Mouse (Mus musculus): ENCODE measurements around the gene Gp1ba. TPM values are rescaled to one million over a fixed set of nuclear protein-coding genes. Genes with fewer than 3 reads are reported as not detected.

Gp1ba gene
- total and polyA plus RNA-seq, 3 experiments, result 0.25 to 0.84 TPM; not detected in 1

DNA sequence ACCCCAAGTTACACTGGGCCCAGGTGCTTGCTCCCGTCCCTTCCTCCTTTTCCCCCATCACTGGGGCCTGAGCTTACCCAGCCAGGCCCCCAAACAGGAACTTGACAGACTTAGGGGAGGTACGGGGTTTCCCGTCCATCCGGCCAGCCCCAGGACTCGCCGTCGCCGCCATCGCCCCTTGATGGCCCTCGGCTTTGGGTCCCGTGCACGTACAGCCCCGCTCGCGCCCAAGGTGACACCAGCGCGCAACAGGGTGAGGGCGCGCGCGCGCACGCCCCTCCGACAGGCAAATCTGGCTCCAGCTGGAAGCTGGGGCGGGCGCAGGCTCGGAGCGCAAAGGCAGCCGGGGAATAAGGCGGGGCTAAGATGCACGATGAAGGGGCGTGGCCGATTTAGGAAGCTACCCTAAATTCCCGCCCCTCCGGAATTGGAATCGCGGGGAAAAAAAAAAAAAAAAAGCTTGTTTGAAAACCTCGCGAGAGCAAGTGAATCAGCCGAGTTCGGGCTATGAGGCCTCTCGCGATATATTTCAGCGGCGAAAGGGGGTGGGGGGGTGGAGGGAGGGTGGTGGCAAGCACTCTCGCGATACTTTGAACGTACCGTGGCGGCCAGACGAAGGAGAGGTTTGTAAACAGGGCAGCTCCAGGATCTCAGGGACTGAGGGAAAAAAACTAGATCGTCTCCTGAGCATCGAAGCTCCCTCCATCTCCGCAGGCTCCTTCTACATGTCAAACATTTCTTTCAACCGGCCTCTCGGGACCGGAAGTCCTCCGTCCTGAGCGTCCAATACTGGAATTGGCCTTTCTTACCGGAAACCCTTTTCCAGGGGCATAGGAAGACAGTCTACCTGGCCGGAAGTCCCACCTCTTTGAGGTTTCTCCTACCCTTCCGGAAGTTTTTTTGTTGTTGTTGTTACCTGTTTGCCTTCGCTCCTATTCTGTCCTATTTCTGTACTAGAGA, 8.0 kb downstream of the Gp1ba start, which contains the start of the genes Rnf167 and Slc25a11 (continued):
- TF ChIP-seq POLR2AphosphoS2 (IDR thresholded peaks at IDR 0.05; ENCODE audit: low read depth, low read length), result 0 out of 2 replicates have a peak, but pooled peaks have one; percentile 16
- TF ChIP-seq ZKSCAN1 (IDR thresholded peaks at IDR 0.05; ENCODE audit: borderline replicate concordance, low read depth, low read length), result no peak
- TF ChIP-seq MYC (IDR thresholded peaks at IDR 0.05; ENCODE audit: low read depth, low read length), result peak; percentile 57; the same call in 1 of the 2 replicates
- TF ChIP-seq POLR2A (IDR thresholded peaks at IDR 0.05; ENCODE audit: low read depth, low read length), result peak; percentile 83
- peak; percentile 89 for TF ChIP-seq MAZ (IDR thresholded peaks at IDR 0.05; ENCODE audit: low read depth, low read length)
- no peak for TF ChIP-seq RAD21 (IDR thresholded peaks at IDR 0.05; ENCODE audit: low read depth, low read length)
- peak in 1 of 2 experiments; percentile 19; a peak in 1 of 4 replicates for TF ChIP-seq CTCF (conservative IDR thresholded peaks at IDR 0.05 in 1 of 2, IDR thresholded peaks at IDR 0.05 in 1 of 2; ENCODE audit: low read depth in 2 of 2, low read length in 2 of 2)
- peak; percentile 93 for TF ChIP-seq SIN3A (IDR thresholded peaks at IDR 0.05; ENCODE audit: low read length)
- TF ChIP-seq NELFE (IDR thresholded peaks at IDR 0.05; ENCODE audit: low read depth, low read length), result peak; percentile 95
- no peak for TF ChIP-seq GABPA (IDR thresholded peaks at IDR 0.05; ENCODE audit: insufficient replicate concordance, low read depth, low read length)

DNA sequence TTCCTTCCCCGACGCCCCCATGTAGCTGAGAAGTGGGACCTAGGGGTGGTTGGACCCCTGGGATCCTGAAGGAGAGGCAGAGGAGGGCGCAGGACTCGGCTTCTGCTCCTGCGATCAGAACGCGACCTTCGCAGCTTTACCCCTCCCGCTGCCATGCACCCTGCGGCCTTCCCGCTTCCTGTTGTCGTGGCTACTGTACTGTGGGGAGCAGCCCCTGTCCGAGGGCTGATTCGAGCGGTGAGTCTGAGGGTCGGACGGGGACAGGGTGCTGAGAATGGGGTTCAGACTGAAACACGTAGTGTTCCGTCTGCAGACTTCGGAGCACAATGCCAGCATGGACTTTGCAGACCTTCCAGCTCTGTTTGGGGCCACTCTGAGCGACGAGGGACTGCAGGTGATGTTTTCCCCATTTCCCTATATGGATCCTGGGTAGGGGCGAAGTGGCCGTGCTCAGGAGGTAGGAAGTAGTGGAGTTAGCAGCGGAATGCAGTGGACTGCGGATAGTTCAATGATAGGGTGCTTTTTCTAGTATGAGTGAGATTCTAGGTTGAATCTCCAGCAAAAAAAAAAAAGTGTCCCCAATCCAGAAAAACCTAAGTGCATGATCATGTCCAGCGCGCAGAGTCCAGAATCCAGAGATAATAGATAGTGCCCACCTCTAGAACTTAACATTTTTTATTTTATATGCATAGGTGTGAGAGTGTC, 8.9 kb downstream of the Gp1ba start:
- Histone ChIP-seq H3K27me3 (replicated peaks) (no peaks in the 10 kb centered on the region), H3K36me3 (replicated peaks in 1 of 2; ENCODE audit: control insufficient read depth in 1 of 2, insufficient read depth in 1 of 2, low read length in 1 of 2) (peaks cover 47 to 74% of the 10 kb centered on the region in 2 experiments), H3K4me1 (ENCODE audit: control insufficient read depth in 1 of 2, insufficient read depth in 2 of 2) (peaks cover 25 to 56% of the 10 kb centered on the region in 2 experiments), H3K9ac (ENCODE audit: insufficient read depth, low read depth) (peak overlapping the region; percentile 94), H3K4me2 (ENCODE audit: insufficient read depth, low read depth, poor library complexity, severe bottlenecking) (peak overlapping the region; percentile 95), H3K27ac (ENCODE audit: insufficient read depth, low read depth) (peak overlapping the region; percentile 74), H3K79me2 (replicated peaks; ENCODE audit: control insufficient read depth, extremely low read depth, insufficient read depth, poor library complexity, severe bottlenecking) (peaks cover 61% of the 10 kb centered on the region), H3K4me3 (replicated peaks in 1 of 3; ENCODE audit: low read depth in 2 of 3, low read length in 2 of 3, poor library complexity in 1 of 3) (peak overlapping the region; percentile 66 to 89 (median 67)), H3K9me3 (replicated peaks; ENCODE audit: low read length) (no peaks in the 10 kb centered on the region)
- peak; percentile 42; the same call in 1 of the 2 replicates for TF ChIP-seq MXI1 (IDR thresholded peaks at IDR 0.05; ENCODE audit: low read depth, low read length)
- TF ChIP-seq RAD21 (IDR thresholded peaks at IDR 0.05; ENCODE audit: low read depth, low read length), result no peak
- no peak for TF ChIP-seq ZKSCAN1 (IDR thresholded peaks at IDR 0.05; ENCODE audit: borderline replicate concordance, low read depth, low read length)
- TF ChIP-seq JUND (conservative IDR thresholded peaks at IDR 0.05; ENCODE audit: low read depth, low read length), result no peak
- no peak for TF ChIP-seq ETS1 (conservative IDR thresholded peaks at IDR 0.05; ENCODE audit: low read depth, low read length)
- no peak for TF ChIP-seq ELF1 (IDR thresholded peaks at IDR 0.05; ENCODE audit: low read depth, low read length)
- TF ChIP-seq TCF12 (IDR thresholded peaks at IDR 0.05; ENCODE audit: low read depth, low read length), result no peak
- 0 out of 2 replicates have a peak, but pooled peaks have one; percentile 7 for TF ChIP-seq SMC3 (IDR thresholded peaks at IDR 0.05; ENCODE audit: low read depth, low read length)
- peak; percentile 56; the same call in 1 of the 2 replicates for TF ChIP-seq POLR2AphosphoS2 (IDR thresholded peaks at IDR 0.05; ENCODE audit: low read depth, low read length)
- TF ChIP-seq MEF2A (IDR thresholded peaks at IDR 0.05; ENCODE audit: borderline replicate concordance, low read depth, low read length), result no peak
- no peak for TF ChIP-seq E2F4 (IDR thresholded peaks at IDR 0.05; ENCODE audit: insufficient replicate concordance, low read depth, low read length)
- peak; percentile 24; the same call in 1 of the 2 replicates for TF ChIP-seq NRF1 (IDR thresholded peaks at IDR 0.05; ENCODE audit: low read depth, low read length)
- no peak for TF ChIP-seq CHD2 (IDR thresholded peaks at IDR 0.05; ENCODE audit: low read length)
- 0 out of 2 replicates have a peak, but pooled peaks have one; percentile 10 for TF ChIP-seq NELFE (IDR thresholded peaks at IDR 0.05; ENCODE audit: low read depth, low read length)
- no peak for TF ChIP-seq KAT2A (IDR thresholded peaks at IDR 0.05; ENCODE audit: insufficient replicate concordance, low read length)
- TF ChIP-seq USF1 (IDR thresholded peaks at IDR 0.05; ENCODE audit: low read depth, low read length), result no peak
- TF ChIP-seq ZNF384 (IDR thresholded peaks at IDR 0.05; ENCODE audit: low read depth, low read length), result peak; percentile 9; the same call in 1 of the 2 replicates
- no peak for TF ChIP-seq JUN (IDR thresholded peaks at IDR 0.05; ENCODE audit: insufficient read depth, low read depth, low read length)
- TF ChIP-seq MAX (IDR thresholded peaks at IDR 0.05; ENCODE audit: low read length), result no peak
- TF ChIP-seq IRF4 (IDR thresholded peaks at IDR 0.05; ENCODE audit: low read depth, low read length), result 0 out of 2 replicates have a peak, but pooled peaks have one; percentile 24
- peak; percentile 67 for TF ChIP-seq ZMIZ1 (IDR thresholded peaks at IDR 0.05; ENCODE audit: low read depth, low read length)
- TF ChIP-seq CHD1 (IDR thresholded peaks at IDR 0.05; ENCODE audit: low read depth, low read length), result no peak; the same call in 1 of the 2 replicates
- in situ Hi-C loops (cut with MboI; ENCODE audit: low pct_ligation_motif_present, low pct_unique_long_range_greater_than_20kb, low sequenced_read_pairs) (no loop called here), dilution Hi-C loops (cut with MboI; ENCODE audit: extremely low pct_ligation_motif_present, extremely low pct_unique_long_range_greater_than_20kb, low sequenced_read_pairs) (no loop called here)
- no peak for DNase-seq (ENCODE audit: extremely low read depth)

All from CH12.LX (cell line).